In the genomic region with DNA sequence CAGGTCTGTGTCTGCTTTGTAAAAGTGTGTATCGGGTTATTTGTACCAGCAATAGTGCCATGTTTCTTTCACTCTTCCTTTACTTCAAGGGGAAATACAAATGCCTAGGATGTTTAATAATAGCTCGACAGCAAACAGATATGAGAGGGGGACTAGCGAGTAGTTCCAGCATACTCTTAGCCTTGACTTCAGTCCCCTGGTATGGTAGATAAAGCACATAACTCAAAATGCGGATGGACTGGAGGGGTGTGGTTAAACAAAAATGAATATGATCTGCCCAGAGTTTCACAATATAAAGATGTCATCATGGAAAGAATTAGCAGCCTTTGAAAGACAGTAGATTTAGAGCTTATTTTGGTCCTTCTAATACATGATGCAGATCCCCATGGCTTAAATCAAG, we compare ENCODE assay signal across 27 mouse cellular contexts. TPM values are rescaled to one million over a fixed set of nuclear protein-coding genes. Genes with fewer than 3 reads are reported as not detected.
A peak's percentile ranks its signal among the peaks of the same experiment; 100 is the strongest.
DNase-seq lines count a peak whose midpoint lies in the region; ATAC-seq lines count a peak whose summit lies in the region.
"Had no signal": no experiment of that assay in that cellular context is flagged by ENCODE, and none has a peak within 500 bp of the region (broad histone marks: within the 10 kb centered on the region; RNA-seq: fewer than 3 reads in every experiment).

No protein-coding gene starts in this region.

- peaks cover 22% of the 10 kb centered on the region for H3K36me3 ChIP-seq in heart, embryonic 13.5 days
- peaks cover 2% of the 10 kb centered on the region; the same call in 1 of the 2 replicates for H3K36me3 ChIP-seq in heart, embryonic 16.5 days (ENCODE audit: control insufficient read depth, insufficient read depth)
- H3K36me3 ChIP-seq: intestine, embryonic 15.5 days had no signal

- H3K4me3 ChIP-seq in heart, embryonic 13.5 days: no peak overlapping the region
- H3K4me3 ChIP-seq in heart, embryonic 16.5 days (ENCODE audit: low read length): no peak overlapping the region
- H3K4me3 ChIP-seq: forebrain, embryonic 10.5 days; gastrocnemius, adult 2 months; hindbrain, embryonic 10.5 days; hindbrain, embryonic 13.5 days; intestine, embryonic 15.5 days had no signal

- H3K9ac ChIP-seq in heart, embryonic 13.5 days: no peak overlapping the region
- no peak overlapping the region for H3K9ac ChIP-seq in heart, embryonic 16.5 days (ENCODE audit: low read length)
- H3K9ac ChIP-seq: forebrain, postnatal 0 days; hindbrain, embryonic 13.5 days; intestine, embryonic 15.5 days had no signal

- H3K4me2 ChIP-seq in heart, embryonic 13.5 days: no peak overlapping the region; the same call in 1 of the 2 replicates
- H3K4me2 ChIP-seq in heart, embryonic 16.5 days (ENCODE audit: low read depth, low read length): no peak overlapping the region
- H3K4me2 ChIP-seq: heart, embryonic 11.5 days; hindbrain, embryonic 13.5 days; intestine, embryonic 15.5 days had no signal

- H3K9me3 ChIP-seq in heart, embryonic 13.5 days: no peaks in the 10 kb centered on the region
- H3K9me3 ChIP-seq in heart, embryonic 16.5 days (replicated peaks; ENCODE audit: control insufficient read depth, low read length): no peaks in the 10 kb centered on the region
- H3K9me3 ChIP-seq: forebrain, embryonic 10.5 days; hindbrain, embryonic 10.5 days; hindbrain, embryonic 13.5 days; intestine, embryonic 15.5 days had no signal

- intact Hi-C loops in heart, postnatal 14 days (cut with DNase I): no loop called here

- no peaks in the 10 kb centered on the region for H3K27me3 ChIP-seq in heart, embryonic 13.5 days (replicated peaks)
- H3K27me3 ChIP-seq in heart, embryonic 16.5 days (ENCODE audit: control insufficient read depth, insufficient read depth, low read length): no peaks in the 10 kb centered on the region
- H3K27me3 ChIP-seq: hindbrain, embryonic 13.5 days; intestine, embryonic 15.5 days had no signal

- H3K27ac ChIP-seq in heart, embryonic 13.5 days (replicated peaks): peak overlapping the region; percentile 52
- peak overlapping the region; percentile 62 for H3K27ac ChIP-seq in heart, embryonic 16.5 days (ENCODE audit: low read length)
- H3K27ac ChIP-seq: forebrain, embryonic 10.5 days; gastrocnemius, adult 2 months; hindbrain, embryonic 10.5 days; hindbrain, embryonic 13.5 days; intestine, embryonic 15.5 days had no signal

- ATAC-seq in heart, embryonic 13.5 days (ENCODE audit: extremely low read depth, insufficient number of reproducible peaks, low FRiP score, low TSS enrichment): no peak
- ATAC-seq in heart, embryonic 16.5 days (replicated peaks; ENCODE audit: extremely low read depth, insufficient read depth, low FRiP score): no peak
- peak; percentile 57 for ATAC-seq in megakaryocyte progenitor cell, adult 5-6 weeks (replicated peaks; ENCODE audit: poor library complexity)
- ATAC-seq: activated CD4-positive, CD25-positive, alpha-beta regulatory T cell, adult 4 months; forebrain, embryonic 14.5 days; forebrain, postnatal 0 days; hindbrain, embryonic 16.5 days; intestine, embryonic 15.5 days had no signal

- DNase-seq in heart, adult 18-20 months: no peak
- no peak for DNase-seq in heart, postnatal 14 days
- DNase-seq in 416B (ENCODE audit: low read depth): peak; percentile 50
- no peak for DNase-seq in lung, postnatal 4 days
- DNase-seq: adrenal gland, adult 8-10 months; adrenal gland, postnatal 25 days; B cell, adult 2 months; cerebellum, adult 11-12 months; cerebellum, adult 8-10 months; cerebellum, postnatal 10 days; cerebellum, postnatal 36 days; forebrain, postnatal 0 days; gastrocnemius, adult 2 months; gastrocnemius, postnatal 14 days; heart, adult 11 months; kidney, adult 11 months had no signal

- peaks cover 8% of the 10 kb centered on the region; the same call in 1 of the 2 replicates for H3K4me1 ChIP-seq in heart, embryonic 13.5 days
- H3K4me1 ChIP-seq in heart, embryonic 16.5 days (ENCODE audit: control insufficient read depth, insufficient read depth, low read length): no peaks in the 10 kb centered on the region
- H3K4me1 ChIP-seq: hindbrain, embryonic 10.5 days; hindbrain, embryonic 13.5 days; intestine, embryonic 15.5 days had no signal

- WGBS in heart, embryonic 13.5 days: 42% methylated on average over 4 of the region's 4 CpGs
- WGBS in heart, embryonic 16.5 days: 51% methylated on average over 4 of the region's 4 CpGs

RNA-seq across cellular contexts. Expression of a gene that starts 31.0 kb away (rescaled TPM):
- polyA plus RNA-seq in heart, embryonic 13.5 days (2015; fragmentation: Nextera tagmentation; extraction: Ambion mirVana): 191 and 224 TPM in 2 replicates
- 10 to 100 TPM; 50.8 to 69.5 TPM for total RNA-seq in heart, adult 18-20 months (2021)
- polyA plus RNA-seq in heart, embryonic 16.5 days (2015; fragmentation: Nextera tagmentation; extraction: Ambion mirVana): 216 and 264 TPM in 2 replicates
- 10 to 100 TPM; 56.9 to 74.6 TPM for total RNA-seq in heart, postnatal 14 days (2021)
- 392 and 418 TPM in 2 replicates for total RNA-seq in megakaryocyte progenitor cell, adult 5-6 weeks (2015)
- 395 and 396 TPM in 2 replicates for total RNA-seq in megakaryocyte progenitor cell, adult 5-6 weeks (2017)

RNA-seq across cellular contexts. Expression of a gene that starts 44.9 kb away (rescaled TPM):
- polyA plus RNA-seq in heart, embryonic 13.5 days (2015; fragmentation: Nextera tagmentation; extraction: Ambion mirVana): 15.6 and 16.1 TPM in 2 replicates
- 1 to 10 TPM; 5.3 to 5.6 TPM for total RNA-seq in heart, adult 18-20 months (2021)
- 16.3 and 16.8 TPM in 2 replicates for polyA plus RNA-seq in heart, embryonic 16.5 days (2015; fragmentation: Nextera tagmentation; extraction: Ambion mirVana)
- 1 to 10 TPM; 5.4 to 6.4 TPM for total RNA-seq in heart, postnatal 14 days (2021)
- total RNA-seq in megakaryocyte progenitor cell, adult 5-6 weeks (2015): 42.8 and 45.0 TPM in 2 replicates
- total RNA-seq in megakaryocyte progenitor cell, adult 5-6 weeks (2017): 35.3 and 41.6 TPM in 2 replicates

Comparison
In these comparisons a context has a peak if more than half of its experiments do, and no peak if none do; other contexts are left out.
1. RNA of a gene that starts 31.0 kb away (total RNA-seq): 392 to 418 TPM in megakaryocyte progenitor cell, adult 5-6 weeks; 56.9 to 74.6 TPM in heart, postnatal 14 days and 50.8 to 69.5 TPM in heart, adult 18-20 months; every median in the first group is over 4 times any median in the second.
2. RNA of a gene that starts 44.9 kb away (total RNA-seq): 35.3 to 45.0 TPM in megakaryocyte progenitor cell, adult 5-6 weeks; 5.4 to 6.4 TPM in heart, postnatal 14 days and 5.3 to 5.6 TPM in heart, adult 18-20 months; every median in the first group is over 4 times any median in the second.